Mouse (Mus musculus): ENCODE results near the gene Trim67.
A peak's percentile ranks its signal among the peaks of the same experiment; 100 is the strongest.

DNA sequence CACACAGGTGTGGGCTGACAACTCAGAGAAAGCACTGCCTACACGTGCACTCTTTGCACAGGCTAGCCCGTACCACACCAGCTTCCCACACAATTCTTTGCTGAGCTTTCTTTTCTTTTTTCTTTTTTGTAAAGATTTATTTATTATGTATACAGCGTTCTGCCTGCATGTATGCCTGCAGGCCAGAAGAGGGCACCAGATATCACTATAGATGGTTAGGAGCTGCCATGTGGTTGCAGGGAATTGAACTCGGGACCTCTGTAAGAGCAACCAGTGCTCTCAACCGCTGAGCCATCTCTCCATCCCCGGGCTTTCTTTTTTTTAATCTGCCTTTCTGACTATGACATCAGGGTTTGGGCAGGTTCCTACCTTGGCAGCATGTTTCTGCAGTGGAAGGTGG is 30.6 kb downstream of the Trim67 start:
- TF ChIP-seq EP300 (IDR thresholded peaks at IDR 0.05; ENCODE audit: low read depth): no peak
- peak; percentile 39; the same call in 1 of the 2 replicates for TF ChIP-seq CTCF (IDR thresholded peaks at IDR 0.05; ENCODE audit: low read depth)
